Mouse (Mus musculus): ENCODE measurements around the gene Rpl32. TPM values are rescaled to one million over a fixed set of nuclear protein-coding genes. Genes with fewer than 3 reads are reported as not detected.

Rpl32 gene
- total and polyA plus RNA-seq, 3 experiments, result 4,514 to 5,400 TPM; not detected in 1

- H3K4me1 ChIP-seq (ENCODE audit: control insufficient read depth in 1 of 2, insufficient read depth in 2 of 2, low read length in 2 of 2), result peaks cover 4 to 16% of the 10 kb centered on the region in 2 experiments
- no peaks in the 10 kb centered on the region for H3K27me3 ChIP-seq (ENCODE audit: control insufficient read depth in 1 of 2, insufficient read depth in 2 of 2, low read length in 2 of 2)
- no peak overlapping the region for H3K27ac ChIP-seq (ENCODE audit: control insufficient read depth, low read depth, low read length)
- DNase-seq (ENCODE audit: low read depth, low spot score), result no peak
- TF ChIP-seq ZNF384 (IDR thresholded peaks at IDR 0.05; ENCODE audit: low read depth, low read length) (no peak), TAL1 (IDR thresholded peaks at IDR 0.05; ENCODE audit: low read length) (no peak), ZKSCAN1 (IDR thresholded peaks at IDR 0.05; ENCODE audit: low read depth, low read length) (no peak), MYC (IDR thresholded peaks at IDR 0.05; ENCODE audit: low read depth, low read length) (no peak), JUND (IDR thresholded peaks at IDR 0.05; ENCODE audit: low read depth, low read length) (no peak), MXI1 (IDR thresholded peaks at IDR 0.05; ENCODE audit: low read depth, low read length) (no peak), POLR2AphosphoS2 (IDR thresholded peaks at IDR 0.05; ENCODE audit: low read length) (no peak), SIN3A (IDR thresholded peaks at IDR 0.05; ENCODE audit: low read length) (no peak), NRF1 (IDR thresholded peaks at IDR 0.05; ENCODE audit: insufficient read depth, low read depth, low read length, poor library complexity, severe bottlenecking) (no peak), BHLHE40 (IDR thresholded peaks at IDR 0.05; ENCODE audit: borderline replicate concordance, low read depth, low read length) (no peak), EP300 (IDR thresholded peaks at IDR 0.05; ENCODE audit: low read depth in 1 of 2, low read length in 2 of 2) (no peak), ZC3H11A (IDR thresholded peaks at IDR 0.05; ENCODE audit: low read depth, low read length) (no peak), UBTF (IDR thresholded peaks at IDR 0.05; ENCODE audit: borderline replicate concordance, insufficient read depth, low read depth, low read length) (no peak), MAX (IDR thresholded peaks at IDR 0.05; ENCODE audit: low read length) (no peak)
- no peaks in the 10 kb centered on the region for H3K9me3 ChIP-seq (replicated peaks; ENCODE audit: insufficient read depth, low read length)
- H3K9ac ChIP-seq (ENCODE audit: control insufficient read depth, low read depth, low read length, poor library complexity, severe bottlenecking), result no peak overlapping the region
- H3K4me3 ChIP-seq (ENCODE audit: control insufficient read depth in 1 of 2, insufficient read depth in 1 of 2, low read depth in 2 of 2, low read length in 2 of 2), result no peak overlapping the region
- H3K36me3 ChIP-seq (ENCODE audit: control insufficient read depth in 1 of 2, insufficient read depth in 2 of 2, low read length in 2 of 2), result peaks cover 0 to 8% of the 10 kb centered on the region in 2 experiments; a peak in 2 of 4 replicates
- H3K79me2 ChIP-seq (ENCODE audit: control insufficient read depth, insufficient read depth, low read length, poor library complexity), result no peaks in the 10 kb centered on the region
Observed at GRCm38 (mm10) chr6:115818129-115818528, 9.6 kb upstream of the Rpl32 start.

GRCm38 (mm10) chr6:115815041-115815440 lies 6.5 kb upstream of the Rpl32 start:
- Histone ChIP-seq H3K9me3 (replicated peaks; ENCODE audit: insufficient read depth, low read length) (no peaks in the 10 kb centered on the region), H3K4me1 (ENCODE audit: control insufficient read depth in 1 of 2, insufficient read depth in 2 of 2, low read length in 2 of 2) (peaks cover 4 to 13% of the 10 kb centered on the region in 2 experiments), H3K79me2 (ENCODE audit: control insufficient read depth, insufficient read depth, low read length, poor library complexity) (no peaks in the 10 kb centered on the region), H3K27me3 (ENCODE audit: control insufficient read depth in 1 of 2, insufficient read depth in 2 of 2, low read length in 2 of 2) (no peaks in the 10 kb centered on the region), H3K36me3 (ENCODE audit: control insufficient read depth in 1 of 2, insufficient read depth in 2 of 2, low read length in 2 of 2) (peaks cover 0 to 8% of the 10 kb centered on the region in 2 experiments; a peak in 2 of 4 replicates), H3K4me3 (ENCODE audit: control insufficient read depth in 1 of 2, insufficient read depth in 1 of 2, low read depth in 2 of 2, low read length in 2 of 2) (peak overlapping the region in 1 of 2 experiments; percentile 25; a peak in 1 of 4 replicates), H3K27ac (ENCODE audit: control insufficient read depth, low read depth, low read length) (peak overlapping the region; percentile 68; the same call in 1 of the 2 replicates), H3K9ac (ENCODE audit: control insufficient read depth, low read depth, low read length, poor library complexity, severe bottlenecking) (peak overlapping the region; percentile 56)
- DNase-seq (ENCODE audit: low read depth, low spot score), result no peak
- TF ChIP-seq TAL1 (IDR thresholded peaks at IDR 0.05; ENCODE audit: low read length) (no peak), USF1 (IDR thresholded peaks at IDR 0.05; ENCODE audit: low read depth, low read length) (no peak), E2F4 (IDR thresholded peaks at IDR 0.05; ENCODE audit: borderline replicate concordance, low read depth, low read length) (no peak), ELF1 (IDR thresholded peaks at IDR 0.05; ENCODE audit: low read depth, low read length) (no peak), ZKSCAN1 (IDR thresholded peaks at IDR 0.05; ENCODE audit: low read depth, low read length) (no peak)

Measured in MEL (cell line).